Mouse (Mus musculus): ENCODE data around the gene Zfp385b. TPM values are rescaled to one million over a fixed set of nuclear protein-coding genes. Genes with fewer than 3 reads are reported as not detected.

The Zfp385b gene
- polyA plus RNA-seq, 1 experiment from 2014 or later = 9.6 TPM

DNA sequence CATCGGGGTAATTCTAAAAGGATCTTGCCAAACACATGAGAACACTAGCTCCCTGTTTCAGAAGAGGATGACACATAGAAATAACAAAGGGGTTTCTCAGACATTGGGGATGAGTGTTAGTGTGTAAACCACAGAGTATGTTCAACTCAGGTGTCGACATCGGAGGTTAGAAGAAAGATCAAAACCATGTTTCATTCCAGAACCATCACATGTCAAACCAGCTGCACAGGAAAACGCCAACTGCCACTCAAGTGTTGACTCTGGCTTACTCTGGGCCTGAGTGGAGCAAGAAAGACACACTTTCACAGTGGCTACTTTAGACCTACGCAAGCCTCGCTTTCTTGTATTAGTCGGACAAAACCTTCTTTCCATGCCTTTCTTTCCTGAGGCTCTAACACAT lies 74.2 kb downstream of the Zfp385b start:
- ATAC-seq (ENCODE audit: low FRiP score, low TSS enrichment) (no peak), DNase-seq (no peak)
- no peaks in the 10 kb centered on the region for H3K4me1 ChIP-seq (ENCODE audit: control insufficient read depth, insufficient read depth, low read length)
- H3K9ac ChIP-seq (replicated peaks; ENCODE audit: low read length) = no peak overlapping the region
- 96% methylated on average over 7 of the region's 7 CpGs for WGBS
- H3K36me3 ChIP-seq (ENCODE audit: control insufficient read depth, insufficient read depth, low read length) = no peaks in the 10 kb centered on the region
- H3K27me3 ChIP-seq (ENCODE audit: control insufficient read depth, insufficient read depth, low read length) = no peaks in the 10 kb centered on the region
- no peaks in the 10 kb centered on the region for H3K9me3 ChIP-seq (ENCODE audit: control insufficient read depth, low read length)
- no peak overlapping the region for H3K4me2 ChIP-seq (ENCODE audit: low read length)
- H3K27ac ChIP-seq (replicated peaks; ENCODE audit: low read depth, low read length) = no peak overlapping the region
- H3K4me3 ChIP-seq (replicated peaks; ENCODE audit: low read depth, low read length) = no peak overlapping the region

DNA sequence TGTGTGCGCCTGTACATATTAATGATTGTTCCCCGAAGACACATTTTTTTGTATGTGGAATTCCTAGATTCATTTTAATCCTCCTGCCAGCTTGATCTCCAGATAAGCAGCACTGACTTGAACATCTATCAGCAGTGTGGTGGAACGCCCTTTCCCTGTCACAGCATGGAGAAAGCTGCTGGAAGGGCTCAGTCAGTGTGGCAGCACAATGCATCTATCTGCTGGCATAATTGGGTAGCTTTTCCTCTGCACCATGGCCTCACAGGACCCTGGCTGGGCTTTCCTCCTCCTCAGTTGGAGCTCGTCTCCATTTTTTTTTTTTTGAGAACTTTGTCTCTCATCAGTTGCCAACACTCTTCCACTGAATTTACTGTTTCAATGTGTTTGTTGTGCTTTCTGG lies 77.1 kb downstream of the Zfp385b start:
- no peaks in the 10 kb centered on the region for H3K27me3 ChIP-seq (ENCODE audit: control insufficient read depth, insufficient read depth, low read length)
- H3K36me3 ChIP-seq (ENCODE audit: control insufficient read depth, insufficient read depth, low read length) = no peaks in the 10 kb centered on the region
- DNase-seq = no peak
- H3K4me1 ChIP-seq (ENCODE audit: control insufficient read depth, insufficient read depth, low read length) = no peaks in the 10 kb centered on the region
- H3K4me2 ChIP-seq (ENCODE audit: low read length) = no peak overlapping the region
- ATAC-seq (ENCODE audit: low FRiP score, low TSS enrichment) = no peak
- no peak overlapping the region for H3K4me3 ChIP-seq (replicated peaks; ENCODE audit: low read depth, low read length)
- no peak overlapping the region for H3K9ac ChIP-seq (replicated peaks; ENCODE audit: low read length)
- 63% methylated on average over 4 of the region's 4 CpGs for WGBS
- H3K27ac ChIP-seq (replicated peaks; ENCODE audit: low read depth, low read length) = no peak overlapping the region
- no peaks in the 10 kb centered on the region for H3K9me3 ChIP-seq (ENCODE audit: control insufficient read depth, low read length)

DNA sequence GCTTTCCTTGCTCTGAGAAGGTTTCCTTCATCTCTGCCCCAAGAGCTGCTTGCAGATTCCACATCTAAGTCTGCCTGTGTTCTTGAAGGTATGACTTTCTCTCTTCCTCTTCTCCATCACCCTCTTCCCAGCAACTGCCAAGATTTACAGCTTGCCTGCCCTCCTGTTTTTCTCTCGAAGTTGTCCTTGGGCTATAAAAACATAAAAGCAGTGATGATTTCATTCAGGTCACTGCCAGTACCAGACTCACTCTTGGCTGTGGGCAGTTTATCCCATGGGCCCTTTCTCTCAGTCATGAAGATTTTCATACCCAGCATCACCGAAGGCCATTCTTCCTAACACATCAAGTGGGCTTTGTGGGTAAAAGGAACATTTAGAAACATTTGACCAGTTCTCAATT lies 89.2 kb downstream of the Zfp385b start:
- H3K36me3 ChIP-seq (ENCODE audit: control insufficient read depth, insufficient read depth, low read length) = no peaks in the 10 kb centered on the region
- WGBS = 86% methylated on average over 2 of the region's 2 CpGs
- H3K27me3 ChIP-seq (ENCODE audit: control insufficient read depth, insufficient read depth, low read length) = no peaks in the 10 kb centered on the region
- no peaks in the 10 kb centered on the region for H3K4me1 ChIP-seq (ENCODE audit: control insufficient read depth, insufficient read depth, low read length)
- H3K4me3 ChIP-seq (replicated peaks; ENCODE audit: low read depth, low read length) = no peak overlapping the region
- ATAC-seq (ENCODE audit: low FRiP score, low TSS enrichment) (no peak), DNase-seq (no peak)
- H3K27ac ChIP-seq (replicated peaks; ENCODE audit: low read depth, low read length) = no peak overlapping the region
- H3K9me3 ChIP-seq (ENCODE audit: control insufficient read depth, low read length) = no peaks in the 10 kb centered on the region
- no peak overlapping the region for H3K9ac ChIP-seq (replicated peaks; ENCODE audit: low read length)
- H3K4me2 ChIP-seq (ENCODE audit: low read length) = no peak overlapping the region

DNA sequence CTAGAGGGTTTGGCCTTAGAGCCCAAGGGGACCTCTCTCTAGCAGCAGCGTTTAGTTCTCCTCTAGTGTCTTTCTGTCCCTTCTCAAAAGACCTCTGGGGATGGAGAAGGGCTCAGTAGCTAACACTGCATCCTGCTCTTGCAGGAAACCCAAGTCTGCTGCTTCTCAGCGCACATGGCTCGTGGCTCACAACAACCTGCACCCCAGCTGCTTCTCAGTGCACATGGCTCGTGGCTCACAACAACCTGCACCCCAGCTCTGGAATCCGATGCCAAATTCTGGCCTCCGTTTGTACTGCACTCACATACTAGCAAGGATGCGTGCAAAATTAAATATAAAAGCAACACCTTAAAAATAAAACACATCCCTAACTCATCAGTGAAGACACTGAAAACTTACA lies 92.6 kb downstream of the Zfp385b start:
- H3K9ac ChIP-seq (replicated peaks; ENCODE audit: low read length) = no peak overlapping the region
- H3K27me3 ChIP-seq (ENCODE audit: control insufficient read depth, insufficient read depth, low read length) = no peaks in the 10 kb centered on the region
- H3K9me3 ChIP-seq (ENCODE audit: control insufficient read depth, low read length) = no peaks in the 10 kb centered on the region
- H3K4me3 ChIP-seq (replicated peaks; ENCODE audit: low read depth, low read length) = no peak overlapping the region
- ATAC-seq (ENCODE audit: low FRiP score, low TSS enrichment) (no peak), DNase-seq (no peak)
- no peak overlapping the region for H3K27ac ChIP-seq (replicated peaks; ENCODE audit: low read depth, low read length)
- H3K4me2 ChIP-seq (ENCODE audit: low read length) = no peak overlapping the region
- H3K4me1 ChIP-seq (ENCODE audit: control insufficient read depth, insufficient read depth, low read length) = no peaks in the 10 kb centered on the region
- 88% methylated on average over 7 of the region's 7 CpGs for WGBS
- no peaks in the 10 kb centered on the region for H3K36me3 ChIP-seq (ENCODE audit: control insufficient read depth, insufficient read depth, low read length)

DNA sequence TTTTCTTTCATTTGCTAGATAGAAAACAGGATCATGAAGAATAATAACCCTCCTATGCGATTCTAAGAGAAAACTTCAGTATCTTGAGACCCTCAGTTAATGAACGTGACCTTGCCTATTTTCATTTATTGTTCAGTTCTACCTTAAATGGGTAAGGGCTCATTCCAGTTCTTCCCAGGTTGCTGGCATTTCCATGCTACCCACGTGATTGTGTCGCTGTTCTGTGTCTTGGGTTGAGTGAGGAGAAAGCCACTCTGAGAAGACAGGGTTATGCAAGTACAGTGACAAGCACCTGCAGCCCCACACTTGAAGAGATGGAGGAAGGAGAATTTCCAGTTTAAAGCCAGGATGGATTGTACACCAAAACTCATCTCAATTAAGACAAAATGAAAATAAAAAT lies 98.6 kb downstream of the Zfp385b start:
- Histone ChIP-seq H3K9ac (replicated peaks; ENCODE audit: low read length) (no peak overlapping the region), H3K36me3 (ENCODE audit: control insufficient read depth, insufficient read depth, low read length) (no peaks in the 10 kb centered on the region), H3K4me2 (ENCODE audit: low read length) (no peak overlapping the region), H3K4me3 (replicated peaks; ENCODE audit: low read depth, low read length) (no peak overlapping the region), H3K9me3 (ENCODE audit: control insufficient read depth, low read length) (no peaks in the 10 kb centered on the region), H3K4me1 (ENCODE audit: control insufficient read depth, insufficient read depth, low read length) (no peaks in the 10 kb centered on the region), H3K27me3 (ENCODE audit: control insufficient read depth, insufficient read depth, low read length) (no peaks in the 10 kb centered on the region), H3K27ac (replicated peaks; ENCODE audit: low read depth, low read length) (no peak overlapping the region)
- DNase-seq (no peak), ATAC-seq (ENCODE audit: low FRiP score, low TSS enrichment) (no peak)
- 83% methylated on average over 4 of the region's 4 CpGs for WGBS

DNA sequence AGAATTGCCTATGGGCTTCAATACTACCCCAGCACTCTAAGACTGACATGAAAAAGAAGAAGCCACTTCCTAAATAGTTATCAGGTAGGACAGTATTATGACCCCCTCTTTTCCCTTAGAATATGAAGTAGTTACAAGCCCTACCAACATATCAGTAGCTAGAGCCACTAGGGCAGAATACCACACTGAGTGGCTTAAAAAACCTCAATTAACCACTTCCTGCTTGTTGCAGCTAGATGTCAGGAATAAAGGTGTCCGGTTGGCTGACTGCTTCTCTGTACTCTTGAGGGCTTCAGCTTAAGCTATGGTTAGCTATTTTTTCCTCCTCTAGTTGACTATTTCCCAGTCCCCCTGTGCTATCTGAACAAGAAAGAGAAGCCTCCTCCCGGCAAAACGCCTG lies 103.1 kb downstream of the Zfp385b start:
- DNase-seq (no peak), ATAC-seq (ENCODE audit: low FRiP score, low TSS enrichment) (no peak)
- H3K4me1 ChIP-seq (ENCODE audit: control insufficient read depth, insufficient read depth, low read length) = no peaks in the 10 kb centered on the region
- no peaks in the 10 kb centered on the region for H3K9me3 ChIP-seq (ENCODE audit: control insufficient read depth, low read length)
- no peaks in the 10 kb centered on the region for H3K36me3 ChIP-seq (ENCODE audit: control insufficient read depth, insufficient read depth, low read length)
- H3K4me2 ChIP-seq (ENCODE audit: low read length) = no peak overlapping the region
- no peaks in the 10 kb centered on the region for H3K27me3 ChIP-seq (ENCODE audit: control insufficient read depth, insufficient read depth, low read length)
- H3K27ac ChIP-seq (replicated peaks; ENCODE audit: low read depth, low read length) = no peak overlapping the region
- no peak overlapping the region for H3K4me3 ChIP-seq (replicated peaks; ENCODE audit: low read depth, low read length)
- WGBS = 98% methylated on average over 3 of the region's 3 CpGs
- H3K9ac ChIP-seq (replicated peaks; ENCODE audit: low read length) = no peak overlapping the region

DNA sequence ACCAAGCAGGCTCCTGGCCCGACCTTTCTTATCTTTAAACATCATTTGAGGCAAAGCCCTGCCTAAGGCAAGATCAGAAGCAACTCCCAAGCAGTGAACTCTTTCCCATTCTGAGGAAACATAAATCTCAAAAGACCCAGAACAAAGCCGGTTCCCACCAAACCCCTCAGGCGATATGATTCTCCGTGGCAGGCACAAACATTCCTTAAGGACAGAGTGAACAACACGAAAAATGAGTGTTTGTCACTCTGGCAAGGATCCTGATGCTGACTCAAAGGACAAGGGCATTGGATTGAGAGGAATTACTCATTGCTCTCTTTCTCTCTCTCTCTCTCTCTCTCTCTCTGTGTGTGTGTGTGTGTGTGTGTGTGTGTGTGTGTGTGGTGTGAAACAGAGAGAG lies 105.6 kb downstream of the Zfp385b start:
- H3K4me3 ChIP-seq (replicated peaks; ENCODE audit: low read depth, low read length) = no peak overlapping the region
- H3K4me2 ChIP-seq (ENCODE audit: low read length) = no peak overlapping the region
- H3K9me3 ChIP-seq (ENCODE audit: control insufficient read depth, low read length) = no peaks in the 10 kb centered on the region
- H3K4me1 ChIP-seq (ENCODE audit: control insufficient read depth, insufficient read depth, low read length) = no peaks in the 10 kb centered on the region
- no peak overlapping the region for H3K27ac ChIP-seq (replicated peaks; ENCODE audit: low read depth, low read length)
- no peak for ATAC-seq (ENCODE audit: low FRiP score, low TSS enrichment)
- no peaks in the 10 kb centered on the region for H3K36me3 ChIP-seq (ENCODE audit: control insufficient read depth, insufficient read depth, low read length)
- H3K27me3 ChIP-seq (ENCODE audit: control insufficient read depth, insufficient read depth, low read length) = no peaks in the 10 kb centered on the region
- no peak overlapping the region for H3K9ac ChIP-seq (replicated peaks; ENCODE audit: low read length)
- 59% methylated on average over 5 of the region's 5 CpGs for WGBS
- DNase-seq = no peak

DNA sequence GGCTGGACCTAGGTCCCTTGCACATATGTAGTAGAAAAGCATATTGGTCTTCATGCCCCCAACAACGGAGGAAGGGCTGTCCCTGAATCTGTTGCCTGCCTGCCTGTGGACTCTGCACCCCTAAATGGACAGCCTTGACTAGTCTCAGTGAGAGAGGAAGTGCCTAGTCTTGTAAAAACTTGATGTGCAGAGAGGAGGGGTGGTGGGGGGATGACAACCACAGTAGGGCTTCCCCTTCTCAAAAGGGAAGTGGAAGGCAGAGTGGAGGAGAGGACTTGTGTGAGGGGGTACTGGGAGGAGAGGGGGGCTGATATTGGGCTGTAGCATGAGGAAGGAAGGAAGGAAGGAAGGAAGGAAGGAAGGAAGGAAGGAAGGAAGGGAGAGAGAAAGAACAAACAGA lies 107.7 kb downstream of the Zfp385b start:
- 76% methylated on average over 1 of the region's 1 CpGs for WGBS
- no peak overlapping the region for H3K9ac ChIP-seq (replicated peaks; ENCODE audit: low read length)
- no peak overlapping the region for H3K4me3 ChIP-seq (replicated peaks; ENCODE audit: low read depth, low read length)
- no peaks in the 10 kb centered on the region for H3K9me3 ChIP-seq (ENCODE audit: control insufficient read depth, low read length)
- ATAC-seq (ENCODE audit: low FRiP score, low TSS enrichment) (no peak), DNase-seq (no peak)
- H3K36me3 ChIP-seq (ENCODE audit: control insufficient read depth, insufficient read depth, low read length) = no peaks in the 10 kb centered on the region
- no peak overlapping the region for H3K4me2 ChIP-seq (ENCODE audit: low read length)
- H3K4me1 ChIP-seq (ENCODE audit: control insufficient read depth, insufficient read depth, low read length) = 0 out of 2 replicates have a peak, but pooled peaks cover 5% of the 10 kb centered on the region
- H3K27me3 ChIP-seq (ENCODE audit: control insufficient read depth, insufficient read depth, low read length) = no peaks in the 10 kb centered on the region
- no peak overlapping the region for H3K27ac ChIP-seq (replicated peaks; ENCODE audit: low read depth, low read length)

DNA sequence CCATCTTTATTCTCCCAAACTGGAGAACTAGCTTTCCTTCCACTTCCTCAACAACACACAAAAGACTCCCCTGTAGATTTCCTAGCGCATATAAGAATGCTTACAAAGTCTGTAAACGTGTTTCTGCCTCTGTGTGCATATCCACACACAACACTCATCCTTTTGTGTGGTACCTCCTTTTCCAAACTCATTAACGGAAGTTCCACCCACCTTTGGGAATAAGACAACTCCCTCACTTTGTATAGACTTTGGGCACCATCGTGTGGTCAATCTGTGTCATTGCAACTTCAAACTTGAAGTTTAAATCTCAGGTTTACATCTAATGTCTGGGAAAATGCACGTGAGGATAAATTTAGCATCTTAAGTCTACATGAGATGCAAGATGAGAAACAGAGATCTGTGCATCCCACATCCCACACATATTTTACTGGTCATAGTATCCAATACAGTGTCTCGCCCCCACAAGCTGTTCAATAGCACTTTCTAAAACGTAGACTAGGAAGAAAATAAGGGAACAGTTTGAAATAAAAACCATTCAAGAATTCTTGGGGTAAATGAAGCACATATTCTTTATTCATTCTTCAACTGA lies 110.1 kb downstream of the Zfp385b start:
- Histone ChIP-seq H3K36me3 (ENCODE audit: control insufficient read depth, insufficient read depth, low read length) (no peaks in the 10 kb centered on the region), H3K4me3 (replicated peaks; ENCODE audit: low read depth, low read length) (no peak overlapping the region), H3K4me2 (ENCODE audit: low read length) (peak overlapping the region; percentile 36), H3K9me3 (ENCODE audit: control insufficient read depth, low read length) (no peaks in the 10 kb centered on the region), H3K4me1 (ENCODE audit: control insufficient read depth, insufficient read depth, low read length) (0 out of 2 replicates have a peak, but pooled peaks cover 5% of the 10 kb centered on the region), H3K9ac (replicated peaks; ENCODE audit: low read length) (no peak overlapping the region), H3K27me3 (ENCODE audit: control insufficient read depth, insufficient read depth, low read length) (no peaks in the 10 kb centered on the region), H3K27ac (replicated peaks; ENCODE audit: low read depth, low read length) (no peak overlapping the region)
- peak; percentile 89 for DNase-seq
- 27% methylated on average over 7 of the region's 7 CpGs for WGBS
- ATAC-seq (ENCODE audit: low FRiP score, low TSS enrichment) = no peak; the same call in 1 of the 2 replicates
